In the genomic region with DNA sequence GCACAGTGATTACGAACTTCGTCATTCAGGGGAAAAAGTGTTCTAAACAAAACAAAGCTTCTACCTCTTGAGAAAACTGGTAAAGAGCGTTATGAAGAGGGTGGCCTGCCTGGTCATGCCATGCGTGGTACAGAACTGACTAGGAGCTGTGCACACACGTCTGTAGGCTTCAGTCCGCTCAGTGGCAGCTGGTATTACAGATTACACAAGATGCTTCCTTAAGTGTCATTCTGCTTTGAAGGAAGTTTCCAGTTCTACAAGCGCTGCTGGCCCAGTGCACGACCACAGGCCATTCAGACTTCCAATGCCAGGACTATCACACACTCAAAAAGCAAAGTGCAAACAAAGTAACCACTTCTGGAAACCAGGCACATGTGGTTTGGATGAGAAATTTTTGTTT, we compare ENCODE assay signal across 24 mouse cellular contexts. TPM values are rescaled to one million over a fixed set of nuclear protein-coding genes. Genes with fewer than 3 reads are reported as not detected.
DNase-seq lines count a peak whose midpoint lies in the region; ATAC-seq and TF ChIP-seq lines count a peak whose summit lies in the region.
"Had no signal": no experiment of that assay in that cellular context is flagged by ENCODE, and none has a peak within 500 bp of the region (broad histone marks: within the 10 kb centered on the region; RNA-seq: fewer than 3 reads in every experiment).

No protein-coding gene starts in this region.

- ATAC-seq in lung, embryonic 16.5 days (ENCODE audit: low read depth): peak; percentile 34; the same call in 1 of the 2 replicates
- ATAC-seq in activated CD4-positive, CD25-positive, alpha-beta regulatory T cell, adult 4 months: no peak
- ATAC-seq in forebrain, embryonic 16.5 days: no peak
- ATAC-seq: forebrain, embryonic 14.5 days; hindbrain, postnatal 0 days; inflammation-experienced regulatory T-cells, adult 6 months; intestine, embryonic 16.5 days had no signal

- TF ChIP-seq POLR2A in lung, adult 2 months (IDR thresholded peaks at IDR 0.05; ENCODE audit: borderline replicate concordance, extremely low read depth, low read depth, low read length): no peak

- H3K9me3 ChIP-seq in lung, embryonic 16.5 days (ENCODE audit: control insufficient read depth, low read length): no peaks in the 10 kb centered on the region
- H3K9me3 ChIP-seq in forebrain, embryonic 16.5 days (ENCODE audit: control insufficient read depth, low read length): no peaks in the 10 kb centered on the region
- H3K9me3 ChIP-seq: embryonic facial prominence, embryonic 12.5 days; embryonic facial prominence, embryonic 15.5 days; hindbrain, embryonic 12.5 days had no signal

- no peak overlapping the region for H3K4me2 ChIP-seq in lung, embryonic 16.5 days (ENCODE audit: low read depth, low read length)
- H3K4me2 ChIP-seq in forebrain, embryonic 16.5 days (ENCODE audit: low read length): no peak overlapping the region
- H3K4me2 ChIP-seq: embryonic facial prominence, embryonic 12.5 days; embryonic facial prominence, embryonic 15.5 days; heart, embryonic 13.5 days; hindbrain, embryonic 12.5 days had no signal

- no peak overlapping the region for H3K27ac ChIP-seq in lung, embryonic 16.5 days (ENCODE audit: low read length)
- H3K27ac ChIP-seq in forebrain, embryonic 16.5 days (ENCODE audit: low read length): no peak overlapping the region
- H3K27ac ChIP-seq: embryonic facial prominence, embryonic 12.5 days; embryonic facial prominence, embryonic 15.5 days; gastrocnemius, adult 2 months; heart, adult 2 months; heart, embryonic 10.5 days; heart, embryonic 13.5 days; hindbrain, embryonic 12.5 days; hindbrain, postnatal 0 days had no signal

- H3K36me3 ChIP-seq in lung, embryonic 16.5 days (ENCODE audit: control insufficient read depth, insufficient read depth, low read length): peaks cover 14% of the 10 kb centered on the region
- peaks cover 7% of the 10 kb centered on the region; the same call in 1 of the 2 replicates for H3K36me3 ChIP-seq in forebrain, embryonic 16.5 days (ENCODE audit: control insufficient read depth, insufficient read depth)

- TF ChIP-seq CTCF in lung, adult 2 months (IDR thresholded peaks at IDR 0.05; ENCODE audit: insufficient read depth, low read length): no peak

- no peak for DNase-seq in lung, adult 2 months
- peak; percentile 22 for DNase-seq in 416B (ENCODE audit: low read depth)
- peak; percentile 42 for DNase-seq in brain, adult 2 months (ENCODE audit: low read depth, low spot score)
- DNase-seq in lung, postnatal 36 days: peak; percentile 28
- DNase-seq in adrenal gland, postnatal 14 days: no peak
- DNase-seq: adrenal gland, postnatal 10 days; cerebellum, adult 11-12 months; cerebellum, adult 9-10 months; cerebellum, postnatal 14 days; gastrocnemius, adult 2 months; gastrocnemius, postnatal 14 days; heart, adult 2 months had no signal

- no peak overlapping the region for H3K4me3 ChIP-seq in lung, embryonic 16.5 days (ENCODE audit: low read length)
- H3K4me3 ChIP-seq in lung, adult 2 months (replicated peaks; ENCODE audit: extremely low read depth, low read depth, low read length): no peak overlapping the region
- H3K4me3 ChIP-seq in forebrain, embryonic 16.5 days (replicated peaks; ENCODE audit: low read length): no peak overlapping the region
- H3K4me3 ChIP-seq: embryonic facial prominence, embryonic 12.5 days; embryonic facial prominence, embryonic 15.5 days; gastrocnemius, adult 2 months; heart, adult 2 months; heart, embryonic 10.5 days; heart, embryonic 13.5 days; hindbrain, embryonic 12.5 days had no signal

- H3K4me1 ChIP-seq in lung, embryonic 16.5 days (replicated peaks; ENCODE audit: control insufficient read depth, insufficient read depth, low read length): no peaks in the 10 kb centered on the region
- no peaks in the 10 kb centered on the region; the same call in 1 of the 2 replicates for H3K4me1 ChIP-seq in lung, adult 2 months (ENCODE audit: control insufficient read depth, insufficient read depth, low read length)
- no peaks in the 10 kb centered on the region for H3K4me1 ChIP-seq in forebrain, embryonic 16.5 days (replicated peaks; ENCODE audit: control insufficient read depth, insufficient read depth, low read length)
- H3K4me1 ChIP-seq: embryonic facial prominence, embryonic 12.5 days; embryonic facial prominence, embryonic 15.5 days; heart, embryonic 10.5 days; hindbrain, embryonic 12.5 days had no signal

- no peaks in the 10 kb centered on the region for H3K27me3 ChIP-seq in lung, embryonic 16.5 days (ENCODE audit: control insufficient read depth, insufficient read depth, low read depth, low read length)
- H3K27me3 ChIP-seq in forebrain, embryonic 16.5 days (replicated peaks; ENCODE audit: control insufficient read depth, insufficient read depth, low read length): no peaks in the 10 kb centered on the region
- H3K27me3 ChIP-seq: embryonic facial prominence, embryonic 12.5 days; embryonic facial prominence, embryonic 15.5 days; heart, embryonic 13.5 days; hindbrain, embryonic 12.5 days had no signal

- H3K9ac ChIP-seq in lung, embryonic 16.5 days (ENCODE audit: low read length): no peak overlapping the region
- H3K9ac ChIP-seq in forebrain, embryonic 16.5 days (replicated peaks; ENCODE audit: low read depth, low read length): no peak overlapping the region
- H3K9ac ChIP-seq: embryonic facial prominence, embryonic 12.5 days; embryonic facial prominence, embryonic 15.5 days; heart, embryonic 13.5 days; hindbrain, embryonic 12.5 days had no signal

- 65% methylated on average over 8 of the region's 8 CpGs for WGBS in lung, embryonic 16.5 days
- 56% methylated on average over 8 of the region's 8 CpGs for WGBS in lung, adult 2 months
- 90% methylated on average over 8 of the region's 8 CpGs for WGBS in forebrain, embryonic 16.5 days

RNA-seq across cellular contexts. Expression of a gene that starts 17.6 kb away (rescaled TPM):
- polyA plus RNA-seq in lung, embryonic 16.5 days (2015; fragmentation: Nextera tagmentation; extraction: Ambion mirVana): 7.4 and 8.1 TPM in 2 replicates
- 1.8 and 4.4 TPM in 2 replicates for polyA plus RNA-seq in lung, adult 2 months (2012; rRNA removed)
- 13.1 and 17.0 TPM in 2 replicates for total RNA-seq in adrenal gland, postnatal 14 days (2021)
- 10 to 100 TPM; 21.6 to 25.3 TPM for polyA plus RNA-seq in activated CD4-positive, CD25-positive, alpha-beta regulatory T cell, adult 4 months (2017; shearing (Covaris generic))
- 3.7 and 5.8 TPM in 2 replicates for polyA plus RNA-seq in forebrain, embryonic 16.5 days (2015; fragmentation: Nextera tagmentation; extraction: Ambion mirVana)

Comparison
In these comparisons a context has a peak if more than half of its experiments do, and no peak if none do; other contexts are left out.
1. DNase-seq: peak in 416B (single experiment), brain, adult 2 months (single experiment) and lung, postnatal 36 days (single experiment); none in lung, adult 2 months (single experiment) and adrenal gland, postnatal 14 days (single experiment).